ENCODE assay signal across 8 mouse cellular contexts in the genomic region with DNA sequence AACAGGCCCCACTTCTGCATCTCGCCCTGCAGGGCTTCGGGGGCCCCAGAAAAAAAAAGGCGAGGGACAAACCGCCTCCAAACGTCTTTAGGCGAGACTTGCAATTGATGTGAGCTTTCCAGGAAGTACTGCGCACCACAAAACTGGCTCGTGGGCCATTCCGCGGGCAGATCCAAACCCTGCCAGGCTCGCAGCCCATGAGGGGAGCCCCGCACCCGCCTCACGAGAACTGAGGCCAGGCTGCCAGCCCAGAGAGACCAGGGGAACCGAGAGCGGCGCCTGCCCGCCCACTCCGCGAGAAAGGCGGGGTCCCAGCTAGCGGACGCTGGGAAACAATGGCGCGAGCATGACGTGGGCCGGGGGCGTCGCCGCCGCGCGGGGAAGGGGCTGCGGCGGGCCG. TPM values are rescaled to one million over a fixed set of nuclear protein-coding genes. Genes with fewer than 3 reads are reported as not detected.
DNase-seq lines count a peak whose midpoint lies in the region; ATAC-seq and TF ChIP-seq lines count a peak whose summit lies in the region.

No protein-coding gene starts in this region.

- H3K27ac ChIP-seq in bone marrow macrophage, adult 2 months (ENCODE audit: insufficient read depth, low read depth, low read length) = peak overlapping the region; percentile 69
- peak overlapping the region; percentile 98 for H3K27ac ChIP-seq in heart, embryonic 12.5 days (ENCODE audit: poor library complexity, severe bottlenecking)
- peak overlapping the region; percentile 98 for H3K27ac ChIP-seq in kidney, postnatal 0 days
- peak overlapping the region; percentile 96 for H3K27ac ChIP-seq in liver, embryonic 11.5 days (ENCODE audit: low read depth, low read length)

- H3K4me3 ChIP-seq in bone marrow macrophage, adult 2 months (ENCODE audit: insufficient read depth, low read length) = peak overlapping the region; percentile 63
- H3K4me3 ChIP-seq in heart, embryonic 12.5 days = peak overlapping the region; percentile 87
- peak overlapping the region; percentile 87 for H3K4me3 ChIP-seq in kidney, postnatal 0 days (replicated peaks; ENCODE audit: low read depth, low read length)
- peak overlapping the region; percentile 93 for H3K4me3 ChIP-seq in liver, embryonic 11.5 days (ENCODE audit: low read depth, low read length)
- peak overlapping the region; percentile 62 for H3K4me3 ChIP-seq in myocyte

- H3K4me1 ChIP-seq in bone marrow macrophage, adult 2 months (ENCODE audit: control insufficient read depth, insufficient read depth, low read length) = peaks cover 32% of the 10 kb centered on the region
- H3K4me1 ChIP-seq in heart, embryonic 12.5 days (replicated peaks) = peaks cover 35% of the 10 kb centered on the region
- H3K4me1 ChIP-seq in kidney, postnatal 0 days (replicated peaks; ENCODE audit: insufficient read depth, low read length) = peaks cover 7% of the 10 kb centered on the region
- peaks cover 39% of the 10 kb centered on the region for H3K4me1 ChIP-seq in liver, embryonic 11.5 days (replicated peaks; ENCODE audit: control insufficient read depth, insufficient read depth, low read length)

- TF ChIP-seq CTCF in bone marrow macrophage, adult 2 months (IDR thresholded peaks at IDR 0.05; ENCODE audit: low read depth, low read length) = no peak
- no peak for TF ChIP-seq CTCF in kidney, postnatal 0 days (IDR thresholded peaks at IDR 0.05; ENCODE audit: low read depth)

- DNase-seq in A20 (ENCODE audit: low read depth, low spot score) = peak; percentile 89
- peak; percentile 90 for DNase-seq in kidney, postnatal 0 days (ENCODE audit: low spot score)
- peak; percentile 85 for DNase-seq in liver, embryonic 11.5 days (ENCODE audit: low spot score)
- peak; percentile 78 to 89 for DNase-seq in spleen, postnatal 4 days (ENCODE audit: low spot score in 2 of 2)

- H3K9me3 ChIP-seq in heart, embryonic 12.5 days (replicated peaks) = no peaks in the 10 kb centered on the region
- no peaks in the 10 kb centered on the region for H3K9me3 ChIP-seq in kidney, postnatal 0 days (replicated peaks; ENCODE audit: low read length)
- H3K9me3 ChIP-seq in liver, embryonic 11.5 days (ENCODE audit: control insufficient read depth, low read length) = no peaks in the 10 kb centered on the region

- ATAC-seq in erythroblast, adult 5-6 weeks (replicated peaks; ENCODE audit: low FRiP score, poor library complexity, severe bottlenecking) = peak; percentile 52
- peak; percentile 87 for ATAC-seq in heart, embryonic 12.5 days (ENCODE audit: insufficient number of reproducible peaks, low FRiP score)
- ATAC-seq in kidney, postnatal 0 days (replicated peaks; ENCODE audit: low FRiP score, low read depth) = peak; percentile 88
- ATAC-seq in liver, embryonic 11.5 days (replicated peaks; ENCODE audit: low FRiP score) = peak; percentile 79

- peak overlapping the region; percentile 87 for H3K4me2 ChIP-seq in heart, embryonic 12.5 days
- peak overlapping the region; percentile 81 for H3K4me2 ChIP-seq in kidney, postnatal 0 days (ENCODE audit: low read length)
- H3K4me2 ChIP-seq in liver, embryonic 11.5 days = peak overlapping the region; percentile 91
- peak overlapping the region; percentile 95 for H3K4me2 ChIP-seq in myocyte (ENCODE audit: low read depth)

- peaks cover 45% of the 10 kb centered on the region for H3K79me2 ChIP-seq in myocyte (ENCODE audit: control insufficient read depth, insufficient read depth)

- no peaks in the 10 kb centered on the region for H3K36me3 ChIP-seq in heart, embryonic 12.5 days
- H3K36me3 ChIP-seq in kidney, postnatal 0 days (ENCODE audit: insufficient read depth, low read length) = no peaks in the 10 kb centered on the region
- H3K36me3 ChIP-seq in liver, embryonic 11.5 days (ENCODE audit: control insufficient read depth, insufficient read depth, low read length) = 0 out of 2 replicates have a peak, but pooled peaks cover 2% of the 10 kb centered on the region
- no peaks in the 10 kb centered on the region for H3K36me3 ChIP-seq in myocyte (ENCODE audit: control insufficient read depth, insufficient read depth)

- peak overlapping the region; percentile 85 for H3ac ChIP-seq in myocyte (ENCODE audit: control insufficient read depth, insufficient read length)

- 0 out of 2 replicates have a peak, but pooled peaks have one; percentile 52 for TF ChIP-seq POLR2A in bone marrow macrophage, adult 2 months (IDR thresholded peaks at IDR 0.05; ENCODE audit: borderline replicate concordance, low read depth, low read length)
- peak; percentile 58 for TF ChIP-seq POLR2A in myocyte (IDR thresholded peaks at IDR 0.05; ENCODE audit: insufficient read length, low read depth)

- WGBS in heart, embryonic 12.5 days = under 1% methylated on average over 36 of the region's 36 CpGs
- under 1% methylated on average over 28 of the region's 36 CpGs for WGBS in kidney, postnatal 0 days
- WGBS in liver, embryonic 11.5 days = 1% methylated on average over 28 of the region's 36 CpGs

- H3K27me3 ChIP-seq in heart, embryonic 12.5 days (replicated peaks) = no peaks in the 10 kb centered on the region
- H3K27me3 ChIP-seq in kidney, postnatal 0 days (ENCODE audit: insufficient read depth, low read length) = no peaks in the 10 kb centered on the region
- no peaks in the 10 kb centered on the region for H3K27me3 ChIP-seq in liver, embryonic 11.5 days (replicated peaks; ENCODE audit: control insufficient read depth, insufficient read depth, low read length)
- H3K27me3 ChIP-seq in myocyte (ENCODE audit: control insufficient read depth, insufficient read depth, insufficient read length) = no peaks in the 10 kb centered on the region

- peak overlapping the region; percentile 95 for H3K9ac ChIP-seq in heart, embryonic 12.5 days
- peak overlapping the region; percentile 99 for H3K9ac ChIP-seq in kidney, postnatal 0 days (ENCODE audit: low read depth, low read length)
- peak overlapping the region; percentile 96 for H3K9ac ChIP-seq in liver, embryonic 11.5 days (ENCODE audit: low read depth, low read length)

TF ChIP-seq in myocyte, 11 proteins besides CTCF, POLR2A, EP300 and RAD21:
- TF ChIP-seq POLR2AphosphoS2 (IDR thresholded peaks at IDR 0.05; ENCODE audit: insufficient read length, low read depth) (peak; percentile 49), E2F4 (IDR thresholded peaks at IDR 0.05; ENCODE audit: insufficient read depth) (no peak), MYOD1 (IDR thresholded peaks at IDR 0.05; ENCODE audit: control insufficient read depth in 1 of 3, insufficient read length in 2 of 3, low read depth in 2 of 3) (no peak), SRF (IDR thresholded peaks at IDR 0.05; ENCODE audit: control insufficient read depth, insufficient read length, low read depth) (peak; percentile 31)

RNA-seq across cellular contexts. Expression of a gene that starts 52.8 kb away (rescaled TPM):
- not detected in 2 replicates for polyA plus RNA-seq in bone marrow macrophage, adult 2 months (2012; ENCODE audit: insufficient read depth, insufficient read length, missing spikeins)
- not detected in 2 replicates for total RNA-seq in erythroblast, adult 5-6 weeks (2015; ENCODE audit: low replicate concordance)
- not detected in 2 replicates for total RNA-seq in erythroblast, adult 5-6 weeks (2017; ENCODE audit: low replicate concordance)
- 0.24 and 0.86 TPM in 2 replicates for polyA plus RNA-seq in heart, embryonic 12.5 days (2016; fragmentation: Nextera tagmentation; extraction: Ambion mirVana)
- 0.05 and 0.24 TPM in 2 replicates for polyA plus RNA-seq in kidney, postnatal 0 days (2015; fragmentation: Nextera tagmentation; extraction: Ambion mirVana)
- polyA plus RNA-seq in liver, embryonic 11.5 days (2014; fragmentation: Nextera tagmentation; extraction: Ambion mirVana) = 0.26 and 0.53 TPM in 2 replicates
- polyA plus RNA-seq in myocyte (2012; fragmentation: generic; extraction: Trizol) = not detected

RNA-seq across cellular contexts. Expression of a gene that starts 53.3 kb away (rescaled TPM):
- 56.5 and 61.9 TPM in 2 replicates for polyA plus RNA-seq in bone marrow macrophage, adult 2 months (2012; ENCODE audit: insufficient read depth, insufficient read length, missing spikeins)
- 20.2 and 22.4 TPM in 2 replicates for total RNA-seq in erythroblast, adult 5-6 weeks (2015; ENCODE audit: low replicate concordance)
- 20.9 and 22.4 TPM in 2 replicates for total RNA-seq in erythroblast, adult 5-6 weeks (2017; ENCODE audit: low replicate concordance)
- 108 and 111 TPM in 2 replicates for polyA plus RNA-seq in heart, embryonic 12.5 days (2016; fragmentation: Nextera tagmentation; extraction: Ambion mirVana)
- polyA plus RNA-seq in kidney, postnatal 0 days (2015; fragmentation: Nextera tagmentation; extraction: Ambion mirVana) = 68.4 and 87.5 TPM in 2 replicates
- polyA plus RNA-seq in liver, embryonic 11.5 days (2014; fragmentation: Nextera tagmentation; extraction: Ambion mirVana) = 107 and 110 TPM in 2 replicates
- polyA plus RNA-seq in myocyte (2012; fragmentation: generic; extraction: Trizol) = 19.5 TPM

Comparison
In these comparisons a context has a peak if more than half of its experiments do, and no peak if none do; other contexts are left out.
1. Peak in every context shown above with its lines: DNase-seq, ATAC-seq, H3K4me3 ChIP-seq and H3K27ac ChIP-seq.